11 mouse cellular contexts compared by ENCODE assay signal in genomic region chr19:58396604-58396984, GRCm38 (mm10). TPM values are rescaled to one million over a fixed set of nuclear protein-coding genes. Genes with fewer than 3 reads are reported as not detected.
DNase-seq lines count a peak whose midpoint lies in the region; ATAC-seq and TF ChIP-seq lines count a peak whose summit lies in the region.
"Had no signal": no experiment of that assay in that cellular context is flagged by ENCODE, and none has a peak within 500 bp of the region (broad histone marks: within the 10 kb centered on the region; RNA-seq: fewer than 3 reads in every experiment).

No protein-coding gene starts in this region.

- H3K9ac ChIP-seq in liver, embryonic 13.5 days, result no peak overlapping the region
- H3K9ac ChIP-seq: forebrain, embryonic 15.5 days; heart, embryonic 12.5 days had no signal

- 69% methylated on average over 4 of the region's 4 CpGs for WGBS in embryonic facial prominence, embryonic 10.5 days
- 69% methylated on average over 4 of the region's 4 CpGs for WGBS in liver, embryonic 13.5 days (ENCODE audit: insufficient replicate concordance)

- H3K27ac ChIP-seq in embryonic facial prominence, embryonic 10.5 days (replicated peaks), result peak overlapping the region; percentile 87
- H3K27ac ChIP-seq in liver, embryonic 13.5 days, result peak overlapping the region; percentile 85; the same call in 1 of the 2 replicates
- H3K27ac ChIP-seq: forebrain, embryonic 15.5 days had no signal

- no peak overlapping the region for H3K4me3 ChIP-seq in embryonic facial prominence, embryonic 10.5 days
- no peak overlapping the region for H3K4me3 ChIP-seq in liver, embryonic 13.5 days (replicated peaks)
- H3K4me3 ChIP-seq: forebrain, embryonic 15.5 days; heart, embryonic 12.5 days had no signal

- ATAC-seq in Patski, result peak; percentile 76
- ATAC-seq in liver, embryonic 13.5 days (ENCODE audit: low read depth), result peak; percentile 44; the same call in 1 of the 2 replicates
- ATAC-seq: forebrain, embryonic 15.5 days had no signal

- CTCF ChIA-PET in Patski (lab: Charles Lee), result interaction anchor here (1.3 to 1.5 kb wide), 3 partner anchors 16 to 58 kb away, joined by 3 to 4 read pairs (median 3); no protein-coding TSS in a partner anchor

- peak; percentile 89 for DNase-seq in Patski (ENCODE audit: low read depth, low spot score)
- no peak for DNase-seq in embryonic facial prominence, embryonic 10.5 days (ENCODE audit: low spot score)
- peak; percentile 71 for DNase-seq in kidney, adult 9 months
- no peak for DNase-seq in liver, embryonic 13.5 days
- DNase-seq in frontal cortex, postnatal 14 days (ENCODE audit: low spot score in 2 of 2), result no peak
- DNase-seq in Muller cell, postnatal 12 days (ENCODE audit: inconsistent ontology term), result no peak
- no peak for DNase-seq in cerebellum, postnatal 36 days
- DNase-seq: cerebellum, postnatal 14 days; right cerebral cortex, adult 18-20 months had no signal

- H3K4me1 ChIP-seq in embryonic facial prominence, embryonic 10.5 days, result peaks cover 26% of the 10 kb centered on the region
- peaks cover 2% of the 10 kb centered on the region; the same call in 1 of the 2 replicates for H3K4me1 ChIP-seq in liver, embryonic 13.5 days (replicated peaks)

- no peaks in the 10 kb centered on the region for H3K27me3 ChIP-seq in Patski
- H3K27me3 ChIP-seq in embryonic facial prominence, embryonic 10.5 days (replicated peaks; ENCODE audit: low read depth, poor library complexity, severe bottlenecking), result no peaks in the 10 kb centered on the region
- H3K27me3 ChIP-seq in liver, embryonic 13.5 days, result no peaks in the 10 kb centered on the region
- H3K27me3 ChIP-seq: forebrain, embryonic 15.5 days; heart, embryonic 12.5 days had no signal

- H3K9me3 ChIP-seq in embryonic facial prominence, embryonic 10.5 days, result no peaks in the 10 kb centered on the region
- no peaks in the 10 kb centered on the region for H3K9me3 ChIP-seq in liver, embryonic 13.5 days (replicated peaks)
- H3K9me3 ChIP-seq: forebrain, embryonic 15.5 days; heart, embryonic 12.5 days had no signal

- TF ChIP-seq CTCF in Patski (IDR thresholded peaks at IDR 0.05), result no peak

- H3K36me3 ChIP-seq in embryonic facial prominence, embryonic 10.5 days (replicated peaks), result no peaks in the 10 kb centered on the region
- no peaks in the 10 kb centered on the region for H3K36me3 ChIP-seq in liver, embryonic 13.5 days
- H3K36me3 ChIP-seq: forebrain, embryonic 15.5 days; heart, embryonic 12.5 days had no signal

- POLR2A ChIA-PET in Patski (lab: Charles Lee), result interaction anchor here (0.7 to 2.5 kb wide), 2 partner anchors 10 to 56 kb away, joined by 5 to 6 read pairs; no protein-coding TSS in a partner anchor

- in situ Hi-C loops in Patski (cut with MboI; ENCODE audit: low pct_unique_long_range_greater_than_20kb), result loop anchor here (5.0 kb wide), 1 partner anchor 56 kb away; no protein-coding TSS in a partner anchor

- peak overlapping the region; percentile 32 for H3K4me2 ChIP-seq in liver, embryonic 13.5 days
- H3K4me2 ChIP-seq: forebrain, embryonic 15.5 days; heart, embryonic 12.5 days had no signal

RNA-seq across cellular contexts. Expression of gene Gfra1, which starts 59.1 kb away (rescaled TPM):
- polyA plus RNA-seq in Patski (2021), result 102 TPM
- polyA plus RNA-seq in embryonic facial prominence, embryonic 10.5 days (2016; fragmentation: Nextera tagmentation; extraction: Ambion mirVana), result 13.4 and 15.4 TPM in 2 replicates
- polyA plus RNA-seq in liver, embryonic 13.5 days (2015; fragmentation: Nextera tagmentation; extraction: Ambion mirVana), result 5.8 and 7.3 TPM in 2 replicates

Comparison
In these comparisons a context has a peak if more than half of its experiments do, and no peak if none do; other contexts are left out.
1. DNase-seq: peak in Patski (single experiment) and kidney, adult 9 months (single experiment); none in embryonic facial prominence, embryonic 10.5 days (single experiment), liver, embryonic 13.5 days (single experiment), frontal cortex, postnatal 14 days (0 of 2), Muller cell, postnatal 12 days (single experiment) and cerebellum, postnatal 36 days (0 of 2).